Mouse (Mus musculus): ENCODE data around the gene Usp25. TPM values are rescaled to one million over a fixed set of nuclear protein-coding genes. Genes with fewer than 3 reads are reported as not detected.

Usp25 gene
- polyA plus RNA-seq, 1 experiment, result 15.1 TPM

GRCm38 (mm10) chr16:77093526-77093925, 80.0 kb downstream of the Usp25 start:
- Histone ChIP-seq H3K4me3 (ENCODE audit: insufficient read depth, low read depth, low read length) (no peak overlapping the region), H3K27me3 (replicated peaks; ENCODE audit: control insufficient read depth, insufficient read depth, low read length) (no peaks in the 10 kb centered on the region), H3K27ac (ENCODE audit: insufficient read depth, low read depth, low read length) (no peak overlapping the region), H3K36me3 (ENCODE audit: control insufficient read depth, insufficient read depth, low read length) (peaks cover 5% of the 10 kb centered on the region), H3K4me1 (ENCODE audit: control insufficient read depth, insufficient read depth, low read length) (no peaks in the 10 kb centered on the region)
- 77% methylated on average over 9 of the region's 9 CpGs for WGBS
- no peak for TF ChIP-seq CTCF (conservative IDR thresholded peaks at IDR 0.05; ENCODE audit: insufficient read depth, insufficient read length, low read depth, low read length)
- TF ChIP-seq POLR2A (IDR thresholded peaks at IDR 0.05; ENCODE audit: low read depth, low read length), result no peak
- peak; percentile 7 for DNase-seq

GRCm38 (mm10) chr16:77095017-77095551, 81.6 kb downstream of the Usp25 start:
- DNase-seq, result no peak
- H3K4me1 ChIP-seq (ENCODE audit: control insufficient read depth, insufficient read depth, low read length), result no peaks in the 10 kb centered on the region
- WGBS, result 92% methylated on average over 7 of the region's 7 CpGs
- no peaks in the 10 kb centered on the region for H3K27me3 ChIP-seq (replicated peaks; ENCODE audit: control insufficient read depth, insufficient read depth, low read length)
- H3K4me3 ChIP-seq (ENCODE audit: insufficient read depth, low read depth, low read length), result no peak overlapping the region
- H3K36me3 ChIP-seq (ENCODE audit: control insufficient read depth, insufficient read depth, low read length), result peaks cover 5% of the 10 kb centered on the region; the same call in 1 of the 2 replicates
- H3K27ac ChIP-seq (ENCODE audit: insufficient read depth, low read depth, low read length), result no peak overlapping the region
- no peak for TF ChIP-seq POLR2A (IDR thresholded peaks at IDR 0.05; ENCODE audit: low read depth, low read length)
- TF ChIP-seq CTCF (conservative IDR thresholded peaks at IDR 0.05; ENCODE audit: insufficient read depth, insufficient read length, low read depth, low read length), result no peak

DNA sequence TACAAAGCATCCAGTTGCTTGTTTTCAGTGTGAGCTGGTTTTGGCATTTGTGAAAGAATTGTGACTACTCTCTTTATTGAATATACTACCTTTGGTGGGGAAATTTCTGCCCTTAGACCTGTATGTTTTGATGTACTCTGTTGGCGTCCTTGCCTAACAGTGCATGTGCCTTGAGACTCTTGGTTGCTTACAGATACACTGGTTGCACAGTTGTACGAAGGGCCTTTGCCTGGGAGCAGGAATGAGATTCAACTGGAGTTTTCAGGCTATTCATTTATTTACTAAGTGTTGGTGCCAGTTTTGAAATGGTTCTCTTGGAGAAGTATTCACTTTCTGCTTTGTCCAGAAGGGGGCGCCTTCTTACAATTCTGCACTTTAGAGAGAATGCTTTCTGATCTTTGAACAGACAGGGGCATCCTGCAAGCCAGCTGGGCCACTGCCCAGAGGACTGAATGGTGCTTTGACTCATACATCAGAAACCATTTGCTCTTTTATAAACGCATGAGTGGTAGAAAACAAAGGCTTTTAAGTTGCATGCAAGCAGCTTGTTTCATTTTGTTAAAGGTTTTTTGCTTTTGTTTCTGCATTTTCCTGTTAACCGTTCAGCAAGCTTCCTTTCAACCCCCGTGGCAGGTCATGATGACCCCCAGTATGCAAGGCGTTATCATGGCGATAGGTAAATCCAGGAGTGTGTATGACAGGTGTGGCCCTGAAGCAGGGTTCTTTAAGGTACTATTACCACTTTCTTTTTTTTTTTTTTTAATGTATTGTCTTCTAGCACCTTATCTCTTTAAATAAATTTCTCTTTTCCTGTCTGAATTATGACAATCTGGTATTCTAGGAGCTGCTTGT, 85.7 kb downstream of the Usp25 start:
- H3K4me3 ChIP-seq (ENCODE audit: insufficient read depth, low read depth, low read length), result no peak overlapping the region
- TF ChIP-seq CTCF (conservative IDR thresholded peaks at IDR 0.05; ENCODE audit: insufficient read depth, insufficient read length, low read depth, low read length) (peak; percentile 28; the same call in 1 of the 2 replicates), POLR2A (IDR thresholded peaks at IDR 0.05; ENCODE audit: low read depth, low read length) (no peak)
- peak; percentile 91 for DNase-seq
- peaks cover 5% of the 10 kb centered on the region; the same call in 1 of the 2 replicates for H3K36me3 ChIP-seq (ENCODE audit: control insufficient read depth, insufficient read depth, low read length)
- no peaks in the 10 kb centered on the region for H3K27me3 ChIP-seq (replicated peaks; ENCODE audit: control insufficient read depth, insufficient read depth, low read length)
- WGBS, result 54% methylated on average over 8 of the region's 8 CpGs
- no peaks in the 10 kb centered on the region for H3K4me1 ChIP-seq (ENCODE audit: control insufficient read depth, insufficient read depth, low read length)
- H3K27ac ChIP-seq (ENCODE audit: insufficient read depth, low read depth, low read length), result no peak overlapping the region

DNA sequence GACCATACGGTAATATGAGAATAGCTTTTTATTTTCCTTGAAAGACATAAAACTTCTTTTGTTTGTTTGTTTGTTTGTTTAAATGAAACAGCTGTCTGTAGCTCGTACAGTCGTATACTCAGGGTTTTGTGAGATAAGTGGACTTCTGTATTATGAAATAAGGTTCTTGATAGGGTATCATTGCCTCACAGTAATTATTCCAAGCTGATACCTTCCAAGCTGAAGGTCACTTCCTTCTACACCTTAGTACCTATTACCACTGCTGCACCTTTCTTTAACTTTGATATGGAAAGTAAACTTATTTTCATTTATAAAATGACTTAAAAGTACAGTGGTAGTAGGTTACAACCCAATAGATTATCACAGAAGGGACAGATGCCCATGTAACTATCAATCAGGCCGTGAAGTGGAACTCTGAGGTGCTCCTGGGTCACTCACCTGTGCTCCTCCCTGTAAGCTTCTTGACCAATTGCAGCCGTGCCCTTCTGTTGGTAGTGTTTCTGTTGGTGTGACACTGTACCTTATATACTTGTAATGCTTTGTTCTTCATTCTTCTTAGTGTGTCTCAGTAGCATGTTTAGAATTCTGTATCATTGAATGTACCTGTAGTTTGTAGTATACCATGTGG, 90.2 kb downstream of the Usp25 start:
- H3K4me1 ChIP-seq (ENCODE audit: control insufficient read depth, insufficient read depth, low read length), result no peaks in the 10 kb centered on the region
- TF ChIP-seq POLR2A (IDR thresholded peaks at IDR 0.05; ENCODE audit: low read depth, low read length), result no peak
- TF ChIP-seq CTCF (conservative IDR thresholded peaks at IDR 0.05; ENCODE audit: insufficient read depth, insufficient read length, low read depth, low read length), result no peak
- no peak for DNase-seq
- H3K36me3 ChIP-seq (ENCODE audit: control insufficient read depth, insufficient read depth, low read length), result peaks cover 5% of the 10 kb centered on the region; the same call in 1 of the 2 replicates
- WGBS, result 85% methylated on average over 5 of the region's 5 CpGs
- no peaks in the 10 kb centered on the region for H3K27me3 ChIP-seq (replicated peaks; ENCODE audit: control insufficient read depth, insufficient read depth, low read length)
- no peak overlapping the region for H3K27ac ChIP-seq (ENCODE audit: insufficient read depth, low read depth, low read length)
- H3K4me3 ChIP-seq (ENCODE audit: insufficient read depth, low read depth, low read length), result no peak overlapping the region

GRCm38 (mm10) chr16:77111268-77111667, 97.8 kb downstream of the Usp25 start:
- Histone ChIP-seq H3K27me3 (replicated peaks; ENCODE audit: control insufficient read depth, insufficient read depth, low read length) (no peaks in the 10 kb centered on the region), H3K4me3 (ENCODE audit: insufficient read depth, low read depth, low read length) (no peak overlapping the region), H3K36me3 (ENCODE audit: control insufficient read depth, insufficient read depth, low read length) (peaks cover 16% of the 10 kb centered on the region), H3K27ac (ENCODE audit: insufficient read depth, low read depth, low read length) (no peak overlapping the region), H3K4me1 (ENCODE audit: control insufficient read depth, insufficient read depth, low read length) (no peaks in the 10 kb centered on the region)
- 88% methylated on average over 1 of the region's 1 CpGs for WGBS
- TF ChIP-seq CTCF (conservative IDR thresholded peaks at IDR 0.05; ENCODE audit: insufficient read depth, insufficient read length, low read depth, low read length) (no peak), POLR2A (IDR thresholded peaks at IDR 0.05; ENCODE audit: low read depth, low read length) (no peak)
- DNase-seq, result no peak

GRCm38 (mm10) chr16:77125908-77126307, 112.4 kb downstream of the Usp25 start:
- no peaks in the 10 kb centered on the region for H3K4me1 ChIP-seq (ENCODE audit: control insufficient read depth, insufficient read depth, low read length)
- H3K36me3 ChIP-seq (ENCODE audit: control insufficient read depth, insufficient read depth, low read length), result no peaks in the 10 kb centered on the region
- H3K27ac ChIP-seq (ENCODE audit: insufficient read depth, low read depth, low read length), result no peak overlapping the region
- no peak overlapping the region for H3K4me3 ChIP-seq (ENCODE audit: insufficient read depth, low read depth, low read length)
- WGBS, result 42% methylated on average over 1 of the region's 1 CpGs
- no peak for DNase-seq
- TF ChIP-seq CTCF (conservative IDR thresholded peaks at IDR 0.05; ENCODE audit: insufficient read depth, insufficient read length, low read depth, low read length) (no peak), POLR2A (IDR thresholded peaks at IDR 0.05; ENCODE audit: low read depth, low read length) (no peak)
- H3K27me3 ChIP-seq (replicated peaks; ENCODE audit: control insufficient read depth, insufficient read depth, low read length), result no peaks in the 10 kb centered on the region

GRCm38 (mm10) chr16:77128683-77129082, 115.2 kb downstream of the Usp25 start:
- WGBS, result 11% methylated on average over 5 of the region's 5 CpGs
- no peaks in the 10 kb centered on the region for H3K4me1 ChIP-seq (ENCODE audit: control insufficient read depth, insufficient read depth, low read length)
- no peak for TF ChIP-seq POLR2A (IDR thresholded peaks at IDR 0.05; ENCODE audit: low read depth, low read length)
- TF ChIP-seq CTCF (conservative IDR thresholded peaks at IDR 0.05; ENCODE audit: insufficient read depth, insufficient read length, low read depth, low read length), result peak; percentile 25; the same call in 1 of the 2 replicates
- no peak for DNase-seq
- no peaks in the 10 kb centered on the region for H3K27me3 ChIP-seq (replicated peaks; ENCODE audit: control insufficient read depth, insufficient read depth, low read length)
- H3K27ac ChIP-seq (ENCODE audit: insufficient read depth, low read depth, low read length), result no peak overlapping the region
- no peaks in the 10 kb centered on the region for H3K36me3 ChIP-seq (ENCODE audit: control insufficient read depth, insufficient read depth, low read length)
- no peak overlapping the region for H3K4me3 ChIP-seq (ENCODE audit: insufficient read depth, low read depth, low read length)
